Mouse (Mus musculus) kidney, postnatal 0 days (tissue): ENCODE results near the gene Mcm3ap. TPM values are rescaled to one million over a fixed set of nuclear protein-coding genes. Genes with fewer than 3 reads are reported as not detected.

ENCODE experiments used
- ATAC-seq: fragments of 200-750 bp; cut with Nextera tagmentation; replicated peaks from 2 replicates; pipeline ENCODE4 v1.8.0; 2017; ENCODE audit warnings: low read depth, moderate number of reproducible peaks, moderate TSS enrichment, moderate library complexity; ENCODE audit not compliant: low FRiP score
- DNase-seq: peaks from one replicate; pipeline ENCODE4 v3.0.0-alpha.2; 2016; ENCODE audit warnings: low spot score
- H3K27ac ChIP-seq: fragments of 300-500 bp; sonication (generic); 2 replicates; pipeline ENCODE4 v1.5.1; 2014; ENCODE audit warnings: mild to moderate bottlenecking
- H3K27me3 ChIP-seq: fragments of 300-500 bp; sonication (generic); 2 replicates; pipeline ENCODE4 v1.6.1; 2014; ENCODE audit warnings: low read length, mixed read lengths; ENCODE audit not compliant: insufficient read depth
- H3K36me3 ChIP-seq: fragments of 300-500 bp; sonication (generic); 2 replicates; pipeline ENCODE4 v1.6.1; 2014; ENCODE audit warnings: low read length, mixed read lengths; ENCODE audit not compliant: insufficient read depth
- H3K4me1 ChIP-seq: fragments of 300-500 bp; sonication (generic); replicated peaks from 2 replicates; pipeline ENCODE4 v1.6.1; 2014; ENCODE audit warnings: antibody characterized with exemption, low read length, mixed read lengths; ENCODE audit not compliant: insufficient read depth
- H3K4me2 ChIP-seq: fragments of 300-500 bp; sonication (generic); 2 replicates; pipeline ENCODE4 v1.6.1; 2014; ENCODE audit warnings: mild to moderate bottlenecking, low read length, moderate library complexity, mixed read lengths
- H3K4me3 ChIP-seq: fragments of 300-500 bp; sonication (generic); replicated peaks from 2 replicates; pipeline ENCODE4 v1.5.1; 2014; ENCODE audit warnings: low read depth, low read length
- H3K9ac ChIP-seq: fragments of 300-500 bp; sonication (generic); 2 replicates; pipeline ENCODE4 v1.6.1; 2014; ENCODE audit warnings: low read depth, low read length
- H3K9me3 ChIP-seq: fragments of 300-500 bp; sonication (generic); replicated peaks from 2 replicates; pipeline ENCODE4 v1.6.1; 2016; ENCODE audit warnings: low read length, inconsistent platforms, mixed read lengths
- CTCF ChIP-seq: IDR thresholded peaks from 2 replicates; pipeline ENCODE4 v1.5.1; 2016; ENCODE audit warnings: antibody characterized with exemption, low read depth, mild to moderate bottlenecking, moderate library complexity
- WGBS: fragments of 180-500 bp; shearing (Covaris S2); extraction: QIAGEN DNeasy Blood & Tissue Kit; methylation state at CpG from one replicate; pipeline ENCODE4 v1.1.7; 2014; 5-methylcytosine and 5-hydroxymethylcytosine counted together
- polyA plus RNA-seq: library from polyadenylated mRNA; unstranded; fragments of >200 nt; fragmentation: Nextera tagmentation; extraction: Ambion mirVana; gene quantifications from 2 replicates; pipeline ENCODE4 v1.2.1, GENCODE M21; 2015

Gene Mcm3ap
- polyA plus RNA-seq, 1 experiment from 2014 or later: 41.6 TPM

GRCm38 (mm10) chr10:76442178-76443088 lies 26.3 kb upstream of the Mcm3ap start, which contains the start of gene Pcnt:
Gene Pcnt (minus strand): TSS chr10:76442786.
- under 1% methylated on average over 78 of the region's 78 CpGs for WGBS
- H3K36me3 ChIP-seq: no peaks in the 10 kb centered on the region
- H3K4me1 ChIP-seq: peaks cover 12% of the 10 kb centered on the region; the same call in 1 of the 2 replicates
- H3K4me3 ChIP-seq: peak within 1 kb of the TSS; percentile 89
- peak; percentile 77 for TF ChIP-seq CTCF
- peak within 1 kb of the TSS; percentile 97 for H3K27ac ChIP-seq
- no peaks in the 10 kb centered on the region for H3K9me3 ChIP-seq
- H3K9ac ChIP-seq: peak within 1 kb of the TSS; percentile 87
- peak; percentile 97 for ATAC-seq
- peak; percentile 99 for DNase-seq
- peak within 1 kb of the TSS; percentile 77 for H3K4me2 ChIP-seq
- no peaks in the 10 kb centered on the region for H3K27me3 ChIP-seq

GRCm38 (mm10) chr10:76445996-76446681 lies 22.6 kb upstream of the Mcm3ap start:
- Histone ChIP-seq H3K27me3 (no peaks in the 10 kb centered on the region), H3K4me1 (peaks cover 12% of the 10 kb centered on the region; the same call in 1 of the 2 replicates), H3K9ac (no peak overlapping the region), H3K27ac (no peak overlapping the region), H3K4me3 (no peak overlapping the region), H3K4me2 (no peak overlapping the region), H3K9me3 (no peaks in the 10 kb centered on the region), H3K36me3 (no peaks in the 10 kb centered on the region)
- ATAC-seq (no peak), DNase-seq (peak; percentile 61)
- 64% methylated on average over 4 of the region's 4 CpGs for WGBS
- no peak for TF ChIP-seq CTCF

DNA sequence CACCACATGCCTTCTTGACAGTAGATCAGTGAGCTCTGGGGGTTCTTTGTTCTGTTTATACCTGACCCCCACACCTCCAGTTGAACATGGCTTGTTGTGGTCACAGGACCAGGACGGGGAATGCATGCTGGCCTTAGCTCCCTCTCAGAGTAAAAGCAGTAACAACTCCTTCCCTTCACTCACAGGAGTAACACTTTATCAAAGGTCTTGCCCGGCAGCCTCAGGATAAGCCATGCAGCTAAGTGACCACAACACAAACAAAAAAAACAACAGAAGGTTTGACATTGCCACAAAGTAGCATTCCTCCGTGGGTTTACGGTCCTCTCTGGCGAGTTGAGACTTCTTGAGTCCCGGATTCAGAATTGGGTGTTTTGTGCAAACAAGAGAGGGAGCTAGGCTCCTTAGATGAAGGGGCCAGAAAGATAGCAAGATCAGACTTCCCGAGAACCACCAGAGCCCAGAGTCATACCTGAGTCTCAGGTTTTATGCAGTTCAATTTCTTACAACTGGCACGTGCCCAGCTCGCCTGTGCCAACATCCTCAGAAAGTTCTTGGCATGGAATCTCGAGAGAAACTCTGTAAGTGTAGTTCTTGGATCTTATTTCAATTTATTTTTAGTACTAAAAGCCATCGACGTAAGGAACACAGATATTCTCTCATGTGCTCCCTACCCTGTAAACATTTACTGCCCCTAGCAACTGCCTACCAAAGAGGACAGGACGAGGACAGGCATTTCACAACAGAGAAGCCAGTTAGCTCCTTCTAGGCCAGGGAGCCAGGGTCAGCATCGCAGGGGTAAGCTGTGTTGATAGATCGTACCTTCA lies 21.1 kb upstream of the Mcm3ap start:
- Histone ChIP-seq H3K27me3 (no peaks in the 10 kb centered on the region), H3K4me2 (no peak overlapping the region), H3K4me1 (0 out of 2 replicates have a peak, but pooled peaks cover 7% of the 10 kb centered on the region), H3K36me3 (no peaks in the 10 kb centered on the region), H3K9me3 (no peaks in the 10 kb centered on the region), H3K9ac (no peak overlapping the region), H3K4me3 (no peak overlapping the region), H3K27ac (no peak overlapping the region)
- TF ChIP-seq CTCF: no peak
- WGBS: 80% methylated on average over 15 of the region's 15 CpGs
- ATAC-seq: no peak
- DNase-seq: no peak

- no peak within 1 kb of the TSS for H3K4me2 ChIP-seq
- H3K27me3 ChIP-seq: no peaks in the 10 kb centered on the region
- no peaks in the 10 kb centered on the region for H3K9me3 ChIP-seq
- TF ChIP-seq CTCF: no peak
- H3K9ac ChIP-seq: no peak within 1 kb of the TSS
- no peak within 1 kb of the TSS for H3K4me3 ChIP-seq
- no peak within 1 kb of the TSS for H3K27ac ChIP-seq
- 60% methylated on average over 5 of the region's 5 CpGs for WGBS
- ATAC-seq (no peak), DNase-seq (no peak)
- H3K36me3 ChIP-seq: no peaks in the 10 kb centered on the region
- H3K4me1 ChIP-seq: 0 out of 2 replicates have a peak, but pooled peaks cover 7% of the 10 kb centered on the region
Measured at GRCm38 (mm10) chr10:76448851-76449250, 19.9 kb upstream of the Mcm3ap start, which contains the start of gene 2610028H24Rik. Gene 2610028H24Rik (plus strand): TSS chr10:76449081.

DNA sequence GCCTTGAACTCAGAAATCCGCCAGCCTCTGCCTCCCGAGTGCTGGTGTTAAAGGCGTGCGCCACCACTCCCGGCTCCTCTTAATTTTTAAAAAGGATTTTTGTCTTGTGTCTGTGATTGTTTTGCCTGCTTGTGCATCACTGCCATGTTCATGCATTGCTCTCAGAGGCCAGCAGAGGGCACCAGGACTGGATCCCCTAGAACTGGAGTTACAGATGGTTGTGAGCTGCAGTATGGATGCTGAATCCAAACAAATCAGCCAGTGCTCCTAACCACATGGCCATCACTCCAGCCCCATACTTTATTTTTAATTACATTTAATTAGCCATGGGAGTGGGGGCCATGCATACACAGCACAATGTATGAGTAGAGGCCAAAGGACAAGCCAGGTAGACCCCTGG lies 13.4 kb upstream of the Mcm3ap start:
- H3K4me3 ChIP-seq: no peak overlapping the region
- no peak overlapping the region for H3K4me2 ChIP-seq
- peak; percentile 83 for TF ChIP-seq CTCF
- H3K9me3 ChIP-seq: 0 out of 2 replicates have a peak, but pooled peaks cover 3% of the 10 kb centered on the region
- H3K27ac ChIP-seq: no peak overlapping the region
- WGBS: 66% methylated on average over 5 of the region's 5 CpGs
- no peaks in the 10 kb centered on the region for H3K4me1 ChIP-seq
- ATAC-seq: no peak
- DNase-seq: peak; percentile 64
- H3K27me3 ChIP-seq: no peaks in the 10 kb centered on the region
- H3K9ac ChIP-seq: no peak overlapping the region
- no peaks in the 10 kb centered on the region for H3K36me3 ChIP-seq
